Mouse (Mus musculus) embryo, embryonic 11.5 days (tissue): Measurements from ENCODE around the gene Mroh8.

Experiments
- DNase-seq: peaks from one replicate; pipeline ENCODE4 v3.0.0-alpha.2; 2012; ENCODE audit warnings: low read depth, low spot score

Gene Mroh8

DNA sequence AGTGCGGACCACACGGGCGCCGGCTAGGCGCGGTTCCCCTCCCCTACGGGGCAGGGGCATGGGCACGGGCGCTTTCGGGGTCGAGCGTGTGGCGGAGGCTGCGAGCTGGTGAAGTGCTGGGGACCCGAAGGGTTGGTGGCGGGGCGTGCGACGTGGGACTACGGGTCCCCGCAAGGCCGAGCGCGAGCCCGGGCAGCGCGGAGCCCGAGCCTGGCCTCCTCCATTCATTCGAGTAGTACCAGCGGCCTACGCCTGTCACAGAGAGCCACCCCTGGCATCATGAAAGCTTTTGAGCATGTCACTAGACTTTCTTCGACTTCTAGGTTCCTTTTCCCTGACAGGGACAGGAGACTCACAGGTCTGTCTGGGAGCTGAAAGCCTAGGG, at the start of gene Mroh8:
Mroh8 (minus strand) TSS at position 134 of the 385 bp plus-strand sequence.
- peak; percentile 36 for DNase-seq

DNA sequence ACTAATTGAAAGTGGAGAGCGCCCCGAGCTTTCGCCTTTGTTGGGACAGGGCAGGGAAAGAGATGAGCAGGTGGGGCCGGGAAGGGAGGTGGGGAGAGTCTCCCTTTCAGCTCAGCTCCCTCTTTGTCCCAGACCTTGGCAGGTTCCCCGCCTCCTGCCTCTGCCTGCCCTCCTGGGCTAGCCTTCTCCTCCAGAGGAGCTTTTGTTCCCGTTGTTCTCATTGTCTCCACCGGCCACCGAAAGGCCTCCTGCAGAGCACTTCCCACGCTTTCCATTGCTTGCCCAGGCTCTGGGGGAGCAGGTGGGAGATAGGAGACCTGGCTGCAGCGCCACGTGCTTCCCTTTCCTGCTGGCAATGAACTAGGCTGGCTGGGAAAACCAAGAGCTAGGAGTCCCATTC, 49.2 kb upstream of the Mroh8 start:
- no peak for DNase-seq

DNA sequence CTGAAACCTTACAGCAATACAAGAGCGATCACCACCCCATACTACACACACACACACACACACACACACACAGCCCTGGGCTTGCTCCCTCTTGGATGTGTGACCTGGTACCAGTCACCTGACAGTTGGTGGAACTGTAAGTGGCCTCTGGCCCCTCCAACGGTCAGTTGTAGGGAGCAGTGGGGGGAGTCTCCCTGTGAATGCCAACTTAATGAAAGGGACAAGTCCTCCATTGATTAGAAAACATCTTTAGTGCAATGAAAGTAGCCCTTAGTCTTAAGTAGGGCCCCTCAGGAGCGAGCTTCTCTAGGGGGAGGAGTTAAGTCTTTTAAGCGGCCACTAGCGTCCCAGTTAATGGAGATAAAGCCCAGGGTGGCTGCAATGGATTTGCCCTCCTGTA, 48.8 kb upstream of the Mroh8 start:
- no peak for DNase-seq

DNA sequence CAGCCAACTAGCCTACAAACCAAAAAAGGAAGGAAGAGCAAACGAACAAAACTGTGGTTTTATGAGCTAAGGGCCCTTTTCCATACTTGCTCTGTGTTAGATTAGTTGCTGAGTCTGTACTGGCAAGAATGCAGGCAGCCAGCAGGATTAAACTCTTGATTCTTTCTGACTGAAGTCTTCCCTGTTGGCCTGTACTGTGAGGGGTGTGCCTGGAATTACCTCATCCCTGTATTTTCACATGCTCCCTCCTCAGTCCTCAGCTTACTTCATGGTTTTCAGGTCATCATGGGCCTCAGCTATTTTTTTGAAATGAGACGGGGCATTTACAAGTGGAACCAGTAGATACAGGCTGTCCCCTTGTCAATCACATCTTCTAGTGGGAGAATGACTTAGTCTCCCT, 45.9 kb upstream of the Mroh8 start:
- DNase-seq: no peak

DNA sequence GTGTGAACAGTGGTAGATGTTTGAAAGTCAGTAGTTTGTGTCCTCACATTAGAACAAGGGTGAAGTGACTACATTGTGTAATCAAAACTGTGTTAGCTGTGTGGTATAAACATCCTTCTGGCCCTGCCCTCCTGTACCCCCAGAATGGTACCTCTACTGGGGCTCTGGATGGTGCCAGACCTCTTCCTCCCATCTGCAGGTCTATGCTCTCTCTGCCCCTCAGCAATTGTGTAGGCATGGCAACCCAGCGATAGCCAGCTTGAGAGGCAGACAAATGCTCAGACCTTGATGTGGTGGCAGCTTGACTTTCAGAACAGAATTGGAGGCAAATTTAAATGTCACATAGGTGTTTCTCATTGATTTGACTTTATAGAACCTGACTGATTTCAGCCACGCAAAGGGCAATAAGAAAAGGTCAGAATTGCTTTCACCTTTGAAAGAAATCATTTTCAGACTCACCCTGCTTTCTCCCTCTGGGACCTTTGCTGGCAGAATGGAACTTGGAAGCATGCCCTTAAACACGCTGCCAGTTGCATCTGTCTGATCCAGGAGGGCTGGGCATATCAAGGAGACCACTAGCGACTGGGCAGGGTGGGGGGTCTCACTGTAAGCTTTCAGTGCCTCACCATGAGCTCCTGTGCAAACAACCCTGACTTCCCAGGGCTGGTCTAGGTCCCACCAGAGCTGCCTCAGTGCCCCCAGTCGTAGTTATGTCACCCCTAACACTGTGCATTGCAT, 42.8 kb upstream of the Mroh8 start:
- DNase-seq: no peak

DNA sequence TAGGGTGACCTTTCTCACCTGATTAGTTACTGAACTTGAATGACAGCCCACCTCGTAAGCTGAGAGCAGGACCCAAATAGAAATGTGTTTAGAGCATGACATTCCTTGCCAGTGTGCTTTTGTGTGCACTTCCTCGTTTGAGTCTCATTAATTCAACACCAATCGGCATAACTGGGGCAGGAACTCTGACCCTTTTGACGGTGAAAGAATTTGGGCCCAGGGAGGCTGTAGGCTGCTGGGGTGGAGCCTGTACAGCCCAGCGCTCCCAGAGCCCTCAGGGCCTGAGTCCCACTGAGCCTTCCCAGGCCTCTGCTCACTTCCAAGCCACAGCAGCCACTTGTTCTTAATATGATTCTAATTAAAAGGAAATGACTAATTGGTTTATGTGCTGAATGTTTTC, 41.5 kb upstream of the Mroh8 start:
- DNase-seq: no peak

DNA sequence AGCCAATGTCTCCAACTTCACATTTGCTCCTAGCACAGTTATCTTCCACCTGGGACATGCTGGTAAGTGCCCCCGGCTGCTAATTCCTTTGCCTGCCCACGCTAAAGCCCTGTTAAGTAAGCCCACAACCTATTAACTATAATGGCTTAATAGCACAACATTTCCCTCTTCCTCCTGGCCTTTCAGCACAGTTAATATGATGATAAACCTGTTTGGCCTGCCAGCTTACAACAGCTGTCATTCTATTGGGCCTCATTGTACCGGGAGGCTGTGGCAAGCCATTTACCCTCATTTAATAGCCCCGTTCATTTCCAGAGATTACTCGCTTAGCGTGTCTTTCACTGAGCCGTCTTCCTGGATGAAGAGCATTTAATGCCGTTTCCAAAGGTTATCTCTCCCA, 40.8 kb upstream of the Mroh8 start:
- no peak for DNase-seq

DNA sequence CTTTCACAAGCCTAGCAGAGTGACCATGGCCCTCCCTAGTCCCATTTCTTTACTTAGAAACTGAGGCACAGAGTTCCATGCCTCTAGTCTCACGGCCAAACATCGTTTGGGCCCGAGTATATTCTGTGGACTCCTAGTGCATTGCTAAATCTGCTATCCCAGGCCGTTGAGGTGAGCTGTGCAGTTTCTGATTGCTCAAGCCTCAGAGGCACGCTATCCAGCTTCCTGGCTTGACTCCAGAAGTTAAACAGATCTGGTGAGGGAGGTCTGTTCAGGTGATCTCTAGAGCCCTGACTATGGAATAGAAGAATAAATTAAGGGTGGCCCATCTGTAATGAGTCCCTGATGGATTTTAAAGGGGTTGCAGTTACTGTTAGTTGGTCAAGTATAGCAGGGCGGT, 37.9 kb upstream of the Mroh8 start:
- no peak for DNase-seq

DNA sequence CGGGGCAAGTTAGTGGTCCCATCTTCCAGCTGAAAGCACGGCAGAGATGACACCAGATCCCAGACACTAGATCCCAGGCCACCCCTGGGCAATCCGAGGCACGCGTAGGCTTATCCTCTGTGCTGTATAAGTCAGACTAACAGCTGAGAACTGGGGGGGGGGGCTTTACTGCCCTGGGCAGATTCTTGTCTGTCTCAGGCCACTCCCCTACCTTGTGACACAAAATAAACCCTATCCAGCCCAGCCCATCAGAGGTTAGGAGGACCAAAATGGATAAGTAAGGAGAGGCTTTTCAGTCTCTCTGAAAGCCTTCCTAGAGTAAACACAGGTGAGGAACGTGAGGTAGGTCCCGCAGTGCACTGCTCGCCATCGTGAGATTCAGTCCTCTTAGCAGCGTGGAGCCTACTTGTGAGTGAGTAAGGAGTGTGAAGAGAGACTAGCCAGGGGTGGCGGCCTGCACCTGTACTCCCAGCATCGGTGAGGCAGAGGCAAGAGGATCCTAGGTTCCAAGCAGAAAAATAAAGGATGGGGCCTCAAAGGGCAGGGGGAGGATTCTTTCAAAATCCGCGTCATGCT, 37.1 kb upstream of the Mroh8 start:
- no peak for DNase-seq

DNA sequence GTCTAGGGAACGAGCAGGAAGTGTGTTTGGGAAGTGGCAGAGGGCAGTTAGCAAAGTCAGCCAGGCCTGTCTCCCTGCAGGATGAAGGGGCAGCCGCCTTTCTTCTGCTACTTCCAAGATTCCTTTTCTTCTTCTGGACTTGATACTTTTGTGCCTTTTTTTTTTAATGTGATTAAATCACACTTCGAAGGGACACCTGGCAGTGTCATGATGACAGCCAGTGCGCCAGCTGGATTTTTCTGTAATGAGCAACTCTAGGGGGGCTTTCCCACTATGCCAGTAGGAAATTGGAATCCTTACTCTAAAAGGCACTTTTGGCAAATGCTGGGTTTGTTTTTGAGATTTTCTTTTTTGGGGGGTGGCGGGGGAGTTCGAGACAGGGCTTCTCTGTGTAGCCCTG, 36.1 kb upstream of the Mroh8 start:
- no peak for DNase-seq

DNA sequence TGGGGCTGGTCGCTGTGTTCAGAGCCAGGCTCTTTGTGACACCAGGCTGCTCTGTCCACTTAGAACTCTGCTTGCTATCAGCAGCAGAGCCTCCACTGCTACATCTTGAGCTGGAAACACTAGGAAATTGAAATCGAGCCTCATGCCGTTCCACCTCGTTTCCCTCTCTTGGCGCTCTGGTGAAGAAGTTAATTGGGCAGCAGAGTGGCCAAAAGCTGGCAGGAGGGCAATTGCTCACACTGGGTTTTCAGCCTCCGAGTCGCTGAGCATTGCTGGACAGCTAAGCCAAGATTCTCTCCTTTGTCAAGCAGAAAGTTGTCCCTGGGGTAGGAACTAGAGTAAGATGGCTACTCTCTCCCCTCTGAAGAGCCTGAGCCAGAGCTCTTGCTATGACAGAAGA, 35.0 kb upstream of the Mroh8 start:
- DNase-seq: no peak

DNA sequence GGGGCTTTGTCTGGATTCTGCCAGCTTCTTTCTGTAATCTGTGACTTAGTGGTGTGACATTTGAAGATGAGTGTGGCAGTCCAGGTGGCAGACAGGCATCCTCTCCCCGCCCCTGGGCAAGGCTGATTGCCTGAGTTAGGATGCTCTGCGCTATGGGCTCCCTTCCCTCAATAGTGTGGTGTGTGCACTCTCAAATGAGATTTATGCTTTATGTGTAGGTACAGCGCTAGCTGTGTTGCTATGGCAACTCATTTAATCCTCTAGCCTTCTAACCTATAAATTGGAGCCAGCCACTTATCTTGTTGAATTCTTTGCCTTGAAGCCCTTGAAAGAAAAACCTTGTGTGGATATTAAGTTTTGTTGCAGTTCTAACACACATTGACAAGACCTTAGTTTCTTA, 34.4 kb upstream of the Mroh8 start:
- no peak for DNase-seq

DNA sequence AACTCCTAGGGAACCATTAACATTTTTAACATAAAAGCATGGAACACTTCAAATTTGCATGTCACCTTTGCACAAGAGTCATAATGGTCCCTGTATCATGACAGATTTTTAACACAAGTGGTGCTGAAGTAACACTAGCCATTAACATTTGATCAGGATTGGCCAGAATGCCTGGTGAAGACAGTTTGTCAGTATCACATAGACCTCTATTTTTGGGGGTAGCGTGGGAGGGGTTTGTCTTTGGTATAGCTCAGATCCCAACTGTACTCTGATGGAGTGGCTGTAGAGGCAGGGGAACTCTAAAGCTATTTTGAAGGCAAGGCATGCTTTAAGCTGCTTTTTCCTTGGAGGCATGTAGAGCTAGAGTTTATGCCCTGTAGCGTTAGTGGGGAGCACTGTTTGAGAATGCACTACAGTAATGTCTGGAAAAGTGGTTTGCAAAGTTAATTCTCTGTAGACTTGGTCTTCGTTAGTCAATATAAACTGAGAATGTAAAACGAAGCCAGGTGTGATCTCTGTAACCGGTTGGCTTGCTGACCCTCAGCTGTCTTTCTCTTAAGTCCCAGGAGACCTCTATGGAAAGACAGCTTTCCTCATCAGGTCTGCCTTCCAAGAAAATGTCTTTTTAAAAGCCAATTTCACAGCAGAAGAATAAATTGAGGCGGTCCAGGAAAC, 31.8 kb upstream of the Mroh8 start:
- DNase-seq: no peak

DNA sequence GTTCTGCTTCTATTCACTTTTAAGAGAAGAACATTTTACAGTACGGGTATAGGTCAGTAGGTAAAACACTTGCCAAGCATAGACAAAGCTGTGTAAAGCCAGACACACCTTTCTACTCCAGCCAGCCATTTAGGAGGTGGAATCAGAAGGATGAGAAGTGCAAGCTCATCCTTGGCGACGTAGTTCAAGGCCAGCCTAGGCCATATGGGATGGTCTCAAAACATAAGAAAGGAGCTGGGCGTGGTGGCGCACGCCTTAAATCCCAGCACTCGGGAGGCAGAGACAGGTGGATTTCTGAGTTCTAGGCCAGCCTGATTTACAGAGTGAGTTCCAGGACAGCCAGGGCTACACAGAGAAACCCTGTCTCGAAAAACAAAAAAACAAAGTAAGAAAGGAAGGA, 30.3 kb upstream of the Mroh8 start:
- no peak for DNase-seq

DNA sequence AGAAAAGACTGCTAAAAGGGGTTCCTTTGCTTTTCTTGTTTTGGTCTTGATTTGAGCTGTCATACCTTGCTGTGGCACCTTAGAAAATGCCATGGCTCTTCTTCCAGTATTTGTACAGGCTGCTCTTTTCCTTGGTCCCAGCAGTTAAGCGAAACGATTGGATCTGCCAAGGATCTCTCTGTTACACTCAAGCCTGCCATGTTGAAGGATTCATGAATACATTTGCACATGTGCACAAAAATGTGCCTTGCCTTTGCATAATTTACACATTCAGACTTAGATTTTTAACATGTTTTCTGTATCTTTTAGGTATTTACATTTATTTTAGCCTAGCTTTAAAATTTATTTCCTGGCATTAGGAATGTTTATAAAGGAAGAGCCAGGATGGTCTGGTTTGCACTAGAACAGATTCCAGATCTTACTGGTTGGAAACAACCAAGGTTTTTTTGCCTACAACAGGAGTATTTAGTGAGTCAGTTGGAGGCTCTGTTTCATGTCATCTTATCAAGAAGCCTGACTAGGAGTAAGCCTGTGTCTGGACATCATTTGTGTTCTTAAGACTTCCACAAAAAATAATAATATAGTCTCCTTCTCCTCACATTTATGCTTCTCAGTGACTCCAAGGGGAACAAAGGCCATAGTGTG, 29.0 kb upstream of the Mroh8 start:
- no peak for DNase-seq

DNA sequence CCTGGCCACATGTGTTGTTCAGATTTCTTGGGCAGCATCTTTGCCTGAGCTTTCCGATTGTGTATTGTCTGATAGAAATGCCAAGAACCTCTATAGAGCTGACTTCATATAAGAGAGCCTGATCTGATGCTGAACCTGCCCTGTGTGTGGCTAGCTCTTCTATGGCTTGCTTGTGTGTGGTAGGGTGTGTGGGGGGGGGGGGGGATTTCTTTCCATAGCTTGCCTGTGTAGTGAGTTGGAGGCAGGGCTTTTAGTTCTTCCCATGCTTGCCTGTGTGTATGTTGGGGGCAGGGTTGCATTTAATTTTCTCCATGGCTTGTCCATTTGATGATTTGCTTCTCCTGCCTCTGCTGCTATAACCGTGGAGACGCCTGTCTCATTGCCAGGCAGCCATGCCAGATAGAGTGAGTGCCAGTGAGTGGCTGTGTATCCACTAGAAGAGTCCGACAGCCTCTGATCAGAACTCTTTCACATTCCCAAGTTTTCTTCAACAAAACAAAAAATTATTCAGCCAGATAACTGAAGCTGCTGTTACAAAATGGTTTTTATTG, 28.4 kb upstream of the Mroh8 start:
- DNase-seq: no peak

DNA sequence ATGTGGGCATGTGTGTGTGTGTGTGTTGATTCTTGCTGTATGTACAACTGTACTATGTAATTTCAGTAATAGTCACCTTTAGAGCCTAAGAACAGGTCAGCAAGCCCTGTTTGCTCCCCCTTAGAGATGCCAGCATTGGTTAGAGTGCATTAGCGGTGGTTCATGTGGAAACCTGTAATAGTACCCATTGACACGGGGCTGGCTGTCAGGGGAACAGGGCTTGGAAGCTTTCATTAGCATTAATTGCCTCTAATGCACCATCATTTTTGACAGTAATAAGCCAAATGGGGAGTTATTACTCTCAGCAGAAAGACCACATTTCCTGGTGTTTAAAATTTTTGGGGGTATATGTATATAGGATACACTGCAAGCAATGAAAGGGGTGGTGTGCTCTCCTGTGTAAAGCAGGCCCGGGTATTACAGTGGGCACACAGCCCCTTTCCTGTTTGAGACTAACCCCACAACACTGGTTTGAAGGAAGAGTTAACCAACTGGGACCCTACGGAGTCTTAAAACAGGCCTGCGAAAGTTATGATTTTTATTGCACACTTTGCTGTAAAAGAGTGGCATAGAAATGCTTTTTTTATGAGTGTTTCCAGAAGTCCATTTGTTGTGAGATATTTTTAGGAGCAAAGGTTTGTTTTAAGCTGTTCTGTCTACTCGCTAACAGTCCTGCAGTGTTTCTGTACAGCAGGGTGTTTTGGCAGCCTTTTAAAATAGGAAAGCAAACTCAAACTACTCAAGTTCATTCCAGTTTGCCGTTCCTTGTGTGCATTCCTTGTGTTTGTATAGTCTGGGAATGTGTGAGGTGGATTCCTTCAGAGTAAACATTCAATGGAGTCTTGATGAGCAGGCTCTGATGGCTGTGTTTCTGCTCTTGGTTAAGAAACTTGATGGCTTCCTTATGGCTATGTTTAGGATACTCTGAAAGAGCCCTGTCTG, 27.0 kb upstream of the Mroh8 start:
- no peak for DNase-seq

DNA sequence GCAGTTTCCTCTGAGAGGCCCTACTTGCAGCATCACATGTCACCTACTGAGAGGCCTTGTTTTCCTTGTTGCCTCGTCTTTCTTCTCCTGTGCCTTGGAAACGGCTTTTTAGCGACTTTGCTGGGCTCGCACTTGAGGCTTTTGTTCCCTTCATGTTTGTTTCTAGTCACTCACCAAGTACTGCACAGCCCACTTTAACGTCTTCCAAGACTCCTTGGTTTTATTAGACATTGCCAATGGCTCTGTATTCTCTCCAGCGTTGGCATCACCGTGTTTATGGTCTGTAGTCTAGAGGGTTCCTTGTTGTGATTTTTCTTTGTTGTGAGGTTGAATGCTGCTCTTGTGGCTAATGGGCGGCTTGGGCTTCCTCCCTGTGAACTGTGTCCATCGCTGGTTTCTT, 23.7 kb upstream of the Mroh8 start:
- no peak for DNase-seq

DNA sequence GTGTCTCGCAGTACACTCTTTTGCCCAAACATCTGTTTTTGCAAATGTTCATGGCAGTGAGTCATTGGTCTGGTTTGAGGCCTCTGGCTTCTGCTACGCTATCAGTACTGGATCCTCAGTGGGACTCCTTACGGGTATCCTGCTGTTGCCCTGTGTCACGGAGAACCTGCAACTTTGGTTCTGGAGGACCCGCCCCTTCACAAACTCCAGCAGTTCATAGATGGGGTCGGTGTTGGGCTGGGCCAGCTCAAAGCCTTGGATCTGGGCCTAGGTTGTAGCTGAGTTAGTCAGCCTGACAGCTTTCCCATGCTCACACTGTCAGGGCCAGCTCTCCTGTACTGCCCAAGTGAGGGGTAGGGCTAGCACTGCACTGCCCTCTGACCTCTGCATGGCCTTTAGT, 20.7 kb upstream of the Mroh8 start:
- no peak for DNase-seq

DNA sequence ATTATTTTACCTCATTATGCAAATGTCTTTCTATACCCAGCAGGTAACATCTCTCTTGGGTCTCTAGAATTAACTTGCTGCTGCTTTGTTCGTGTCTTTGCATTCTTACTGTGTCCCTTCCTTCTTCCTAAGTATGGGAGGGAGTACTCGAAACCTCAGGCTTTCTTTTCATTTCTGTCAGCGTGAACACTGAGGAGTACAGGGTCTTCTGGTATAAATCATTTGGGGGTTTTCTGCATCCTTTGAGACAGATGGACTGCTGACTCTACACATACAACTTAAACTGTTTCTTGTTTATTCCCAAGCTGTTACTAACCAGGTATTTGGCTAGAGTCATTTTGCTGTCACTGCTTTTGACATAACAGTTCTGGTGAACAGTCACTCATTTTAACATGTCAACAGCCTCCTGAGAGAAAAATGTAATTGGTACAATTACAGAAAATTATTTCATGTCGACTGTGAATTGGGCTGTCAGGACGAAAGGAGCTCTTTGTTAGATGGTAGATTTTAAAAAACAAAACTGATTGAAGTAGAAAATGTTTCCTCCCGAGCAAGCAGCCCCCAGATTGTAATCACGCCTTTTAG, 16.8 kb upstream of the Mroh8 start:
- no peak for DNase-seq

DNA sequence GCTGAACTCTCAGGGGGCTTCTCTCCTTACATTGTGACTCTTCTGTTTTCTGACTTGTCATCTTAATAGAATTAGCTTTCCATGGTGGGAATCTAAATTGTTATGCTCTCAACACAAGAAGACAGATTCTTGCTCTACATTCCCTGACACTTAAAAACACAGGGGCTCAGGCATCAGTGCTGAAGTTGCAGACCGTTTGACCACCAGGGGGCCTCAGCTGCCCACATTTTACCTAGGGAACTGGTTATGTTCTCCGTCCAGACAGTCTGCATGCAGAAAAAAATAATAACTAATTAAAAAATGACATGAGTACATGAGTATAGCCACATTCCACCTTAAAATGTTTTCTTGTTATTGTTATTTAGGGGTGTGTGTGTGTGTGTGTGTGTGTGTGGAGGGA, 12.7 kb upstream of the Mroh8 start:
- DNase-seq: peak; percentile 46
